Mouse (Mus musculus) forebrain, embryonic 16.5 days (tissue): ENCODE measurements around the gene Pdrg1. TPM values are rescaled to one million over a fixed set of nuclear protein-coding genes. Genes with fewer than 3 reads are reported as not detected.
A peak's percentile ranks its signal among the peaks of the same experiment; 100 is the strongest.

ENCODE experiments used
- ATAC-seq: fragments of 200-750 bp; cut with Nextera tagmentation; 2 replicates; pipeline ENCODE4 v1.8.0; 2017; ENCODE audit warnings: mild to moderate bottlenecking, moderate library complexity
- H3K27ac ChIP-seq: fragments of 300-500 bp; sonication (generic); 2 replicates; pipeline ENCODE4 v1.5.1; 2014; ENCODE audit warnings: low read length, control low read depth
- H3K27me3 ChIP-seq: fragments of 300-500 bp; sonication (generic); replicated peaks from 2 replicates; pipeline ENCODE4 v1.6.1; 2014; ENCODE audit warnings: low read length; ENCODE audit not compliant: control insufficient read depth, insufficient read depth
- H3K36me3 ChIP-seq: fragments of 300-500 bp; sonication (generic); 2 replicates; pipeline ENCODE4 v1.6.1; 2014; ENCODE audit not compliant: control insufficient read depth, insufficient read depth
- H3K4me1 ChIP-seq: fragments of 300-500 bp; sonication (generic); replicated peaks from 2 replicates; pipeline ENCODE4 v1.6.1; 2014; ENCODE audit warnings: low read length; ENCODE audit not compliant: control insufficient read depth, insufficient read depth
- H3K4me2 ChIP-seq: fragments of 300-500 bp; sonication (generic); 2 replicates; pipeline ENCODE4 v1.6.1; 2014; ENCODE audit warnings: mild to moderate bottlenecking, low read length, control low read depth
- H3K4me3 ChIP-seq: fragments of 300-500 bp; sonication (generic); replicated peaks from 2 replicates; pipeline ENCODE4 v1.5.1; 2014; ENCODE audit warnings: mild to moderate bottlenecking, low read length, control low read depth
- H3K9ac ChIP-seq: fragments of 300-500 bp; sonication (generic); replicated peaks from 2 replicates; pipeline ENCODE4 v1.6.1; 2014; ENCODE audit warnings: low read depth, low read length, control low read depth
- H3K9me3 ChIP-seq: fragments of 300-500 bp; sonication (generic); 2 replicates; pipeline ENCODE4 v1.6.1; 2016; ENCODE audit warnings: low read length; ENCODE audit not compliant: control insufficient read depth
- WGBS: fragments of 180-500 bp; shearing (Covaris S2); extraction: QIAGEN DNeasy Blood & Tissue Kit; methylation state at CpG from one replicate; pipeline ENCODE4 v1.1.7; 2014; 5-methylcytosine and 5-hydroxymethylcytosine counted together
- polyA plus RNA-seq: library from polyadenylated mRNA; unstranded; fragments of >200 nt; fragmentation: Nextera tagmentation; extraction: Ambion mirVana; gene quantifications from 2 replicates; pipeline ENCODE4 v1.2.1, GENCODE M21; 2015

Gene Pdrg1
- 187 and 204 TPM in 2 replicates for polyA plus RNA-seq

- no peaks in the 10 kb centered on the region for H3K9me3 ChIP-seq
- peak within 1 kb of the TSS; percentile 80 for H3K9ac ChIP-seq
- 2% methylated on average over 52 of the region's 54 CpGs for WGBS
- H3K4me2 ChIP-seq, result peak within 1 kb of the TSS; percentile 87
- peak within 1 kb of the TSS; percentile 69 for H3K4me3 ChIP-seq
- peaks cover 2% of the 10 kb centered on the region; the same call in 1 of the 2 replicates for H3K36me3 ChIP-seq
- peak; percentile 93 for ATAC-seq
- H3K4me1 ChIP-seq, result peaks cover 22% of the 10 kb centered on the region
- H3K27ac ChIP-seq, result peak within 1 kb of the TSS; percentile 11
- H3K27me3 ChIP-seq, result no peaks in the 10 kb centered on the region
Observed at GRCm38 (mm10) chr2:153014758-153015593, at the start of gene Pdrg1. Gene Pdrg1, minus strand, starts transcription at chr2:153015427.

GRCm38 (mm10) chr2:153064190-153064970, 49.2 kb upstream of the Pdrg1 start:
- Histone ChIP-seq H3K4me3 (no peak overlapping the region), H3K27me3 (peaks cover 3% of the 10 kb centered on the region; the same call in 1 of the 2 replicates), H3K36me3 (no peaks in the 10 kb centered on the region), H3K27ac (no peak overlapping the region), H3K9ac (no peak overlapping the region), H3K9me3 (no peaks in the 10 kb centered on the region), H3K4me2 (no peak overlapping the region), H3K4me1 (peaks cover 12% of the 10 kb centered on the region; the same call in 1 of the 2 replicates)
- ATAC-seq, result no peak
- WGBS, result 76% methylated on average over 9 of the region's 9 CpGs

- H3K27me3 ChIP-seq, result 0 out of 2 replicates have a peak, but pooled peaks cover 3% of the 10 kb centered on the region
- H3K27ac ChIP-seq, result 0 out of 2 replicates have a peak overlapping the region, but pooled peaks have one; percentile 21
- no peak overlapping the region for H3K4me3 ChIP-seq
- no peaks in the 10 kb centered on the region for H3K36me3 ChIP-seq
- ATAC-seq, result peak; percentile 45; the same call in 1 of the 2 replicates
- no peak overlapping the region for H3K4me2 ChIP-seq
- WGBS, result 55% methylated on average over 3 of the region's 3 CpGs
- peak overlapping the region; percentile 22; the same call in 1 of the 2 replicates for H3K9ac ChIP-seq
- H3K4me1 ChIP-seq, result peaks cover 9% of the 10 kb centered on the region; the same call in 1 of the 2 replicates
- H3K9me3 ChIP-seq, result no peaks in the 10 kb centered on the region
Observed at GRCm38 (mm10) chr2:153063394-153063793, 48.2 kb upstream of the Pdrg1 start.

GRCm38 (mm10) chr2:153060216-153060615, 45.0 kb upstream of the Pdrg1 start:
- Histone ChIP-seq H3K4me2 (no peak overlapping the region), H3K36me3 (no peaks in the 10 kb centered on the region), H3K9ac (no peak overlapping the region), H3K9me3 (no peaks in the 10 kb centered on the region), H3K27ac (no peak overlapping the region), H3K4me3 (no peak overlapping the region), H3K4me1 (peaks cover 6% of the 10 kb centered on the region; the same call in 1 of the 2 replicates), H3K27me3 (no peaks in the 10 kb centered on the region)
- no peak for ATAC-seq
- WGBS, result 90% methylated on average over 7 of the region's 7 CpGs

DNA sequence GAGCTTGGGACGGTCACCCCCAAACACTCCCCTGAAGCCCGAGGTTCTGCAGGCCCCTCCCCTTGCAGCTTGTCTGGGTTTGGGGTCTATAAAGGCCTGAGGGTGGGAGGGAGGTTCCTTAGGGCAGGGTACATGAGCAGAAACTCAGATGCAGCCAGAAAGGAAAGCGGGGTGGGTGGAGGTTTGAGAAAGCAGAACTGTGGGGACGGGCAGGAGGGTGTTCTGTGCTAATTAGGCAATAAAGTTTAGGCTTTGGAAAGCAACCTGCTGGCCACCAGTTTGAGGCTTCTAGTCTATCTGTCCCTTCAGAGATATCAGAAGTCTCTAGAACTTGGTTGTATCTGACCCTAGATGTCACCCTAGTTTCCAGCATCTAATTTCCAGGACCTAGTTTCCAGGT, 43.1 kb upstream of the Pdrg1 start:
- H3K27ac ChIP-seq, result no peak overlapping the region
- no peak for ATAC-seq
- H3K27me3 ChIP-seq, result no peaks in the 10 kb centered on the region
- no peak overlapping the region for H3K4me3 ChIP-seq
- no peak overlapping the region for H3K9ac ChIP-seq
- H3K4me2 ChIP-seq, result no peak overlapping the region
- no peaks in the 10 kb centered on the region; the same call in 1 of the 2 replicates for H3K36me3 ChIP-seq
- H3K4me1 ChIP-seq, result 0 out of 2 replicates have a peak, but pooled peaks cover 1% of the 10 kb centered on the region
- WGBS, result 66% methylated on average over 4 of the region's 4 CpGs
- H3K9me3 ChIP-seq, result no peaks in the 10 kb centered on the region

- 56% methylated on average over 6 of the region's 6 CpGs for WGBS
- no peak overlapping the region for H3K4me3 ChIP-seq
- peaks cover 4% of the 10 kb centered on the region; the same call in 1 of the 2 replicates for H3K4me1 ChIP-seq
- H3K9me3 ChIP-seq, result no peaks in the 10 kb centered on the region
- no peak overlapping the region for H3K9ac ChIP-seq
- no peak overlapping the region for H3K4me2 ChIP-seq
- no peaks in the 10 kb centered on the region; the same call in 1 of the 2 replicates for H3K36me3 ChIP-seq
- H3K27me3 ChIP-seq, result peaks cover 2% of the 10 kb centered on the region; the same call in 1 of the 2 replicates
- ATAC-seq, result no peak
- no peak overlapping the region for H3K27ac ChIP-seq
Observed at GRCm38 (mm10) chr2:153055270-153055920, 40.2 kb upstream of the Pdrg1 start.

- WGBS, result 89% methylated on average over 8 of the region's 8 CpGs
- Histone ChIP-seq H3K27me3 (peaks cover 2% of the 10 kb centered on the region; the same call in 1 of the 2 replicates), H3K36me3 (no peaks in the 10 kb centered on the region; the same call in 1 of the 2 replicates), H3K4me1 (peaks cover 16% of the 10 kb centered on the region), H3K4me3 (no peak overlapping the region), H3K9ac (no peak overlapping the region), H3K4me2 (no peak overlapping the region), H3K27ac (no peak overlapping the region), H3K9me3 (no peaks in the 10 kb centered on the region)
- ATAC-seq, result no peak
Observed at GRCm38 (mm10) chr2:153053896-153054295, 38.7 kb upstream of the Pdrg1 start.

- Histone ChIP-seq H3K4me3 (no peak overlapping the region), H3K4me2 (no peak overlapping the region), H3K9ac (no peak overlapping the region; the same call in 1 of the 2 replicates), H3K4me1 (peaks cover 25% of the 10 kb centered on the region), H3K36me3 (no peaks in the 10 kb centered on the region; the same call in 1 of the 2 replicates), H3K27me3 (peaks cover 2% of the 10 kb centered on the region; the same call in 1 of the 2 replicates), H3K27ac (no peak overlapping the region), H3K9me3 (no peaks in the 10 kb centered on the region)
- ATAC-seq, result no peak
- WGBS, result 10% methylated on average over 30 of the region's 30 CpGs
Observed at GRCm38 (mm10) chr2:153052700-153053351, 37.6 kb upstream of the Pdrg1 start.
